Mouse (Mus musculus): Measurements from ENCODE around the gene Adam33. TPM values are rescaled to one million over a fixed set of nuclear protein-coding genes. Genes with fewer than 3 reads are reported as not detected.
"Not testable (repeated sequence)": the region's sequence is repeated elsewhere in the genome, so short reads cannot be mapped to it uniquely, and the experiment has no call there.

Adam33 gene
- polyA plus RNA-seq, 1 experiment from 2014 or later, result 0.79 TPM

DNA sequence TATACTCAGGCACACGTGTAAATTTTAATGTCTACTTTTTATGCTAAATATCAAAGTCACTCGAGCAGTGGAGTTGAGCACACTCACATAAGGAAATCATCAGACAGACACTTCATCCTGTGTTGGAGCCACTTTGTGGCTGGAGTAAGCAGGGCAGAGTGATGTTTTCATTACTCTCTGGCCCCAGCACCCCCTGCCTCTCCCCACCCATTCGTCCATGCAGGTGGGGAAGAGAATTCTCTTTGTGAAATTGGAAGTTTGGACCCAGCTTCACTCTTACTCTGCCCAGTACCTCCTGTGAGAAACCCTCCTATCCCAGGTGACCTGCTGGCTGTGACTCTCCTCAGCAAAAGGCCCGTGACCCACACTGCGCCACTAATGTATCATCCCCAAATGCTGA lies 24.9 kb downstream of the Adam33 start:
- Histone ChIP-seq H3K4me2 (ENCODE audit: low read length) (no peak overlapping the region), H3K36me3 (ENCODE audit: control insufficient read depth, insufficient read depth, low read length) (no peaks in the 10 kb centered on the region), H3K27ac (ENCODE audit: low read depth, low read length) (no peak overlapping the region), H3K9me3 (replicated peaks; ENCODE audit: control insufficient read depth, low read length) (no peaks in the 10 kb centered on the region; the same call in 1 of the 2 replicates), H3K4me1 (ENCODE audit: control insufficient read depth, insufficient read depth, low read length) (no peaks in the 10 kb centered on the region), H3K27me3 (replicated peaks; ENCODE audit: control insufficient read depth, insufficient read depth, low read length) (peaks cover 32% of the 10 kb centered on the region), H3K4me3 (ENCODE audit: low read depth, low read length) (no peak overlapping the region), H3K9ac (ENCODE audit: low read length) (no peak overlapping the region)
- WGBS, result 83% methylated on average over 5 of the region's 5 CpGs
- DNase-seq (ENCODE audit: low spot score) (no peak), ATAC-seq (no peak)

DNA sequence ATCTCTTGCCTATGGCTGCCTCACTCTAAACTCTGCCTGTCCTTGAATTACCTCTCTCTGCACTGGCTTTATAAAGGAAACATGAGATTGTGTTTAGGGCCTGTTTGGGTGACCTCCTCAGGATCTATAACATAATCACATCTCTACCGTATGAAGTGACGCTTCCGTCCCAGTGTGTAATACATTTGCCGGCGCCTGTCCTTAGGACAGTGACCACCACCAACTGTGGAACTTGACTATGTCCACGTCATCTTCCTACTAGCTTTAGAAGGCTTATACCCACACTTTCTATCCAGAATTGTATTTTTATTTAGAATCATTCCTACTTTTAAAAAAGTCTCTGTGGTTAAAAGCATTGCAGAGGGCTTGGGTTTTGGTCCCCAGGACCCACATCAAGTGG lies 25.4 kb downstream of the Adam33 start:
- Histone ChIP-seq H3K27me3 (replicated peaks; ENCODE audit: control insufficient read depth, insufficient read depth, low read length) (peaks cover 32% of the 10 kb centered on the region), H3K4me2 (ENCODE audit: low read length) (no peak overlapping the region), H3K9ac (ENCODE audit: low read length) (no peak overlapping the region), H3K4me3 (ENCODE audit: low read depth, low read length) (no peak overlapping the region), H3K36me3 (ENCODE audit: control insufficient read depth, insufficient read depth, low read length) (no peaks in the 10 kb centered on the region), H3K27ac (ENCODE audit: low read depth, low read length) (no peak overlapping the region), H3K4me1 (ENCODE audit: control insufficient read depth, insufficient read depth, low read length) (no peaks in the 10 kb centered on the region), H3K9me3 (replicated peaks; ENCODE audit: control insufficient read depth, low read length) (no peaks in the 10 kb centered on the region; the same call in 1 of the 2 replicates)
- 92% methylated on average over 6 of the region's 6 CpGs for WGBS
- DNase-seq (ENCODE audit: low spot score), result no peak
- ATAC-seq, result no peak

GRCm38 (mm10) chr2:131037226-131037990 lies 26.2 kb downstream of the Adam33 start:
- peak; percentile 23 for DNase-seq (ENCODE audit: low spot score)

DNA sequence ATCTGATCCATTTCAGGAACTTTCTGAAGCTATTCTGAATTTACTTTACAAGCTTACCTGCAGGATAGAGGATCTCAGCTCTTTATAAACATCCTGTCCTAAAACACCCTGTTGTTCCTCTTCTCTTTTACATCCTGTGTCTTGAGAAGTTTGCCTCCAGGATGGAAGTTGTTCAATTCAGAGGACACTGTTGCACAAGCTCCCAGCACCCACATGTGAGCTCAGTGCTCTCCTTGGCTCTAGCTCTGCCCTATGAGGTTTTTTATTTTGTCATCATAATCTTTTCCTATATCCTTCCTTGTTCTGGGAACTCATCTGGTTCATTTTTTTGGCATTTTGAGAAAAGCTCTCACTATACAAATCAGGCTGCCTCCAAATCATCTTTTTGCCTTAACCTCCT lies 26.9 kb downstream of the Adam33 start:
- ATAC-seq (no peak), DNase-seq (ENCODE audit: low spot score) (no peak)
- no peaks in the 10 kb centered on the region; the same call in 1 of the 2 replicates for H3K9me3 ChIP-seq (replicated peaks; ENCODE audit: control insufficient read depth, low read length)
- no peaks in the 10 kb centered on the region for H3K36me3 ChIP-seq (ENCODE audit: control insufficient read depth, insufficient read depth, low read length)
- no peak overlapping the region for H3K4me3 ChIP-seq (ENCODE audit: low read depth, low read length)
- no peak overlapping the region for H3K9ac ChIP-seq (ENCODE audit: low read length)
- H3K4me2 ChIP-seq (ENCODE audit: low read length), result no peak overlapping the region
- no peaks in the 10 kb centered on the region for H3K4me1 ChIP-seq (ENCODE audit: control insufficient read depth, insufficient read depth, low read length)
- H3K27me3 ChIP-seq (replicated peaks; ENCODE audit: control insufficient read depth, insufficient read depth, low read length), result peaks cover 21% of the 10 kb centered on the region
- H3K27ac ChIP-seq (ENCODE audit: low read depth, low read length), result no peak overlapping the region

More at GRCm38 (mm10) chr2:131037226-131037990, 26.2 kb downstream of the Adam33 start:
- no peak overlapping the region for H3K4me2 ChIP-seq (ENCODE audit: low read length)
- H3K27ac ChIP-seq (ENCODE audit: low read depth, low read length), result no peak overlapping the region
- H3K9ac ChIP-seq (ENCODE audit: low read length), result no peak overlapping the region
- 65% methylated on average over 17 of the region's 17 CpGs for WGBS
- no peaks in the 10 kb centered on the region for H3K36me3 ChIP-seq (ENCODE audit: control insufficient read depth, insufficient read depth, low read length)
- ATAC-seq, result no peak
- H3K27me3 ChIP-seq (replicated peaks; ENCODE audit: control insufficient read depth, insufficient read depth, low read length), result peaks cover 27% of the 10 kb centered on the region
- no peak overlapping the region for H3K4me3 ChIP-seq (ENCODE audit: low read depth, low read length)
- no peaks in the 10 kb centered on the region for H3K4me1 ChIP-seq (ENCODE audit: control insufficient read depth, insufficient read depth, low read length)
- no peaks in the 10 kb centered on the region; the same call in 1 of the 2 replicates for H3K9me3 ChIP-seq (replicated peaks; ENCODE audit: control insufficient read depth, low read length)

GRCm38 (mm10) chr2:131036343-131036742 lies 27.3 kb downstream of the Adam33 start:
- no peak for DNase-seq (ENCODE audit: low spot score)
- H3K4me1 ChIP-seq (ENCODE audit: control insufficient read depth, insufficient read depth, low read length), result no peaks in the 10 kb centered on the region
- no peak overlapping the region for H3K27ac ChIP-seq (ENCODE audit: low read depth, low read length)
- peaks cover 17% of the 10 kb centered on the region for H3K27me3 ChIP-seq (replicated peaks; ENCODE audit: control insufficient read depth, insufficient read depth, low read length)
- H3K4me2 ChIP-seq (ENCODE audit: low read length), result no peak overlapping the region
- no peak overlapping the region for H3K4me3 ChIP-seq (ENCODE audit: low read depth, low read length)
- H3K36me3 ChIP-seq (ENCODE audit: control insufficient read depth, insufficient read depth, low read length), result no peaks in the 10 kb centered on the region
- no peak overlapping the region for H3K9ac ChIP-seq (ENCODE audit: low read length)
- H3K9me3 ChIP-seq (replicated peaks; ENCODE audit: control insufficient read depth, low read length), result no peaks in the 10 kb centered on the region; the same call in 1 of the 2 replicates
- no peak for ATAC-seq
- 84% methylated on average over 2 of the region's 2 CpGs for WGBS

DNA sequence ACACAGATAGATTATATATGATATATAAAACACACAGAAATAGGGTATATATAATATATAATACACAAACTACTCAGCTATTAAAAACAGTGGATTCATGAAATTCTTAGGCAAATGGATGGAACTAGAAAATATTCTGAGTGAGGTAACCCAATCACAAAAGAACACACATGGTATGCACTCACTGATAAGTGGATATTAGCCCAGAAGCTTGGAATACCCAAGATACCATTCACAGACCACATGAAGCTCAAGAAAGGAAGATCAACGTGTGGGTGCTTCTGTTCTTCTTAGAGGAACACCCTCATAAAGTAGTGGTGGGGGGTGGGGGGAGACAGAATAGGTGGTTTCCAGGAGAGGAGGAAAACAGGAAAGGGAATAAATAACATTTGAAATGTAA lies 32.2 kb downstream of the Adam33 start:
- H3K4me3 ChIP-seq (ENCODE audit: low read depth, low read length); H3K36me3 ChIP-seq (ENCODE audit: control insufficient read depth, insufficient read depth, low read length); H3K27ac ChIP-seq (ENCODE audit: low read depth, low read length); DNase-seq (ENCODE audit: low spot score); H3K4me2 ChIP-seq (ENCODE audit: low read length); ATAC-seq; H3K4me1 ChIP-seq (ENCODE audit: control insufficient read depth, insufficient read depth, low read length); H3K27me3 ChIP-seq (replicated peaks; ENCODE audit: control insufficient read depth, insufficient read depth, low read length); H3K9ac ChIP-seq (ENCODE audit: low read length); H3K9me3 ChIP-seq (replicated peaks; ENCODE audit: control insufficient read depth, low read length): not testable (repeated sequence)
- WGBS, result 63% methylated on average over 1 of the region's 1 CpGs

DNA sequence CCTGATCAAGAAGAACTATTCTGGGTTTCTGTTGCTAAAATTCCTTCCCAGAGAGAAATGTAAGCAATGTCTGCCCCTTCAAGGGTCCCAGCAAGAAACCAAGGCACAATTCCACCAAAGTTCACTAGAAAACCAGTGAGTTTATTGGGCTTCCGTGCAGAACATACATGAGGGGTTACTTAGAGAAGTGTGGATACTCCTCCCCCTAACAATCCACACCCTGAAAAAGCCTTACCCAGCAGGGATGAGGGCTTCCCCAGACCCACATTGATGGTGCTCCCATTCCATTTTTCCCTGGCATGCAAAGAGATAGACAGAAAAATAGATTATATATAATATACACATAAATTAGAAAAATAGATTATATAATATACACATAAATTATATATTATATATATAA lies 32.6 kb downstream of the Adam33 start:
- no peaks in the 10 kb centered on the region for H3K4me1 ChIP-seq (ENCODE audit: control insufficient read depth, insufficient read depth, low read length)
- WGBS, result 98% methylated on average over 1 of the region's 1 CpGs

GRCm38 (mm10) chr2:131030561-131030960 lies 33.1 kb downstream of the Adam33 start:
- no peaks in the 10 kb centered on the region for H3K27me3 ChIP-seq (replicated peaks; ENCODE audit: control insufficient read depth, insufficient read depth, low read length)
- H3K9me3 ChIP-seq (replicated peaks; ENCODE audit: control insufficient read depth, low read length), result no peaks in the 10 kb centered on the region; the same call in 1 of the 2 replicates
- ATAC-seq (no peak), DNase-seq (ENCODE audit: low spot score) (no peak)
- peaks cover 12% of the 10 kb centered on the region; the same call in 1 of the 2 replicates for H3K36me3 ChIP-seq (ENCODE audit: control insufficient read depth, insufficient read depth, low read length)
- H3K9ac ChIP-seq (ENCODE audit: low read length), result no peak overlapping the region
- H3K4me2 ChIP-seq (ENCODE audit: low read length), result no peak overlapping the region
- H3K4me1 ChIP-seq (ENCODE audit: control insufficient read depth, insufficient read depth, low read length), result no peaks in the 10 kb centered on the region
- H3K27ac ChIP-seq (ENCODE audit: low read depth, low read length), result no peak overlapping the region
- H3K4me3 ChIP-seq (ENCODE audit: low read depth, low read length), result no peak overlapping the region
- WGBS, result 88% methylated on average over 2 of the region's 2 CpGs

More for the DNA sequence above, 32.6 kb downstream of the Adam33 start:
- H3K27me3 ChIP-seq (replicated peaks; ENCODE audit: control insufficient read depth, insufficient read depth, low read length), result no peaks in the 10 kb centered on the region
- peaks cover 8% of the 10 kb centered on the region; the same call in 1 of the 2 replicates for H3K36me3 ChIP-seq (ENCODE audit: control insufficient read depth, insufficient read depth, low read length)
- no peak overlapping the region for H3K27ac ChIP-seq (ENCODE audit: low read depth, low read length)
- H3K4me2 ChIP-seq (ENCODE audit: low read length), result no peak overlapping the region
- DNase-seq (ENCODE audit: low spot score) (no peak), ATAC-seq (no peak)
- H3K4me3 ChIP-seq (ENCODE audit: low read depth, low read length), result no peak overlapping the region
- H3K9ac ChIP-seq (ENCODE audit: low read length), result no peak overlapping the region
- H3K9me3 ChIP-seq (replicated peaks; ENCODE audit: control insufficient read depth, low read length), result no peaks in the 10 kb centered on the region; the same call in 1 of the 2 replicates

Measured in forebrain, embryonic 14.5 days (tissue).